Mouse (Mus musculus) thymus, postnatal 14 days (tissue): ENCODE data around the gene Vdac1.
A peak's percentile ranks its signal among the peaks of the same experiment; 100 is the strongest.
"Not testable (repeated sequence)": the region's sequence is repeated elsewhere in the genome, so short reads cannot be mapped to it uniquely, and the experiment has no call there.

Source experiments
- DNase-seq: peaks from one replicate; pipeline ENCODE4 v3.0.0; 2021

Vdac1 gene

DNA sequence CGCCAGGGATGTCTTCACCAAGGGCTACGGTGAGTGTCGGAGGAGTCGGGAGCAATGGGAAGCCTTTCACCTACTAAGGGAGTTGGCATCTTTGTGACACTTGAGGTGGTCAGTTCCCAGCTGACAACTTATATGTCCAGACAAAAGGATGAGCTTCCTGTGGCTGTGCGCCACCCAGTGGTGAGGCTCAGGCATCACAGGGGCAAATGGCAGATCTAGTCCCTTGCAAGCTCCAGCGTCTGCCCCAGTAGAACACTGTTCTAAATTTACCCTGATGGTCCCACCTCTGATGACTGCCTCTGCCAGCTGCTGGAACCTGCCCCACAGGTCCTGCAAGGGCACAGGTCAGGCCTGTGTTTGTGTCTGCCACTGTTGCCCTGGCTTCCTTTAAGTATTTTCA, 13.7 kb downstream of the Vdac1 start:
- peak; percentile 73 for DNase-seq

DNA sequence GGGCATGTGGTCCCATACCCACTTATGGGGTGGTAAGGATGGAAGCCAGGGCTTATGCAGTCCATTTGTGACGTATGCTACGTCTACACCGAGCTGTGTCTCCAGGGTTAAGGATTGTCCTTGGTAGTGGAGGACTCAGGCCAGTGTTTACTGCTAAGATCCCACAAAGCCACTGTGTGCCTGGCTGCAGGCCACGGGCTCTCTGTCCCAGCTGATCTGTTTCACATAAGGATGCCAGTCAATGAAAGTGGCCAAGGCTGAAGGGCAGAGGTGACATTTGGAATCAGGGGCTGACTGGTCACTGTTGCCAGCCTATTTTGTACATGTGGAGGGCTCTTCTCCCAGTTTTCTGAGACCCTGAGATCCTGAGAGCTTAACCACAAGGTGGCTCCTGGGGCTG, 16.9 kb downstream of the Vdac1 start:
- no peak for DNase-seq

DNA sequence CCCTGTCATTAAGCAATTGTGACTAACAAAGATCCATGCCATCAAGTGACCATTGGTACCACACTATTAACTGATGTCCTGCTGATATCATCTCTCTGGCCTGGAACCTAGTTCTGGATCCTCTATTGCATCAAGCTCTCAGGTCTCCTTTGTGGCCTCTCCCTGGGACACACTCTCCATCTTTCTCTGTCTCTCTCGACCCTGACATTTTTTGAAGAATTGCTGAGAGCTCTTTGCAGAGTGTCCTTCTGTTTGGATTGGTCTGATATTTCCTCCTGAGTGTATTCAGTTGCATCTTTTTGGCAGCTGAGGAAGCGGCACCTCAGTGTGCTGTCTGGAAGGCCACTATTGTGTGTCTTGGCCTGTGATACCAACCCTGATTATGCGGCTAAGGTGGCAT, 18.6 kb downstream of the Vdac1 start:
- DNase-seq, result no peak

DNA sequence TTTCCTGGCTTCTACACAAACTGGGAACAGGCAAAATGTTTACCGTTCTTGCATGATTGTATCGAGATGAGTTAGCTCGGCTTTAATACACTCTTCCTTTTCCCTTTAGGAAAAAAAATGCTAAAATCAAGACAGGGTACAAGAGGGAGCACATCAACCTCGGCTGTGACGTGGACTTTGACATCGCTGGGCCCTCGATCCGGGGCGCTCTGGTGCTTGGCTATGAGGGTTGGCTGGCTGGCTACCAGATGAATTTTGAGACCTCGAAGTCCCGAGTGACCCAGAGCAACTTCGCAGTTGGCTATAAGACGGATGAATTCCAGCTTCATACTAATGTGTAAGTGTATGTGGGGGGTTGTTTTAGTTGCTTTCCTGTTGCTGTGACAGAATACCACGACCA, 23.1 kb downstream of the Vdac1 start:
- no peak for DNase-seq

DNA sequence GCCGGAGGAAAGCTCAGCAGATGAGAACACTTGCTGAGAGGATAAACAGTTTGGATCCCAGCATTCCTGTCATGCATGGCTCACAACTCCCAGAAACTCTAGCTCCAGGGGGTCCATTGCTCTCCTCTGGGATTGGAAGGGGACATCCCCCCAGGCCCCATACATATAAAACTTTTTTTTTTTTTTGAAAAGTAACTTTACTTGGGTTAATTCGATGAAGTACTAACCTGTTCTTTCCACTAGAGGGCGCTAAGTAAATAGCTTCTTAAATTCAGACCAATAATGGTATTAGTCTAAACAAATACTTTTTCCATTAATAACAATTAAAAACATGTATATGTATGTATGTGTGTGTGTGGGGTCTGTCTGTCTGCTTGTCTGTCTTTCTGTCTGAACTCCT, 24.0 kb downstream of the Vdac1 start:
- no peak for DNase-seq

DNA sequence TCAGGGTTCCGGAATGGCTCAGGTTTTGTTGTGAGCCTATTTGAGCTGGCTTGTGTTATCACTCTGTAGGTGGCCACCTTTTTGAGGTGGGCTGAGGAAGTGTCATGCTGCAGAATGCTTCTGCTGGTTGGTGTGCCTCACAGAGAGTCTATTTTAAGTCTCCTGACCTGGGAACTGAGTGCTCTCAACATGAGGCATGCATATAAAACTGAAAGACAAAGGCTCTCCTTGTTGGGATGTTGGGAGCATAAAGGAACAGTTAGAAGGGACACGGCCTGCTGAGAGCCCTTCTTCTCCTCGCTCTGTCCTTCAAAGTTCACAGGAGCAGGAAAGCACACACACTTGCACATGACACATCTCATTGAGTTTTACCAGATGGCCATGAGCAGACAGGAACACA, 26.2 kb downstream of the Vdac1 start:
- DNase-seq, result no peak

DNA sequence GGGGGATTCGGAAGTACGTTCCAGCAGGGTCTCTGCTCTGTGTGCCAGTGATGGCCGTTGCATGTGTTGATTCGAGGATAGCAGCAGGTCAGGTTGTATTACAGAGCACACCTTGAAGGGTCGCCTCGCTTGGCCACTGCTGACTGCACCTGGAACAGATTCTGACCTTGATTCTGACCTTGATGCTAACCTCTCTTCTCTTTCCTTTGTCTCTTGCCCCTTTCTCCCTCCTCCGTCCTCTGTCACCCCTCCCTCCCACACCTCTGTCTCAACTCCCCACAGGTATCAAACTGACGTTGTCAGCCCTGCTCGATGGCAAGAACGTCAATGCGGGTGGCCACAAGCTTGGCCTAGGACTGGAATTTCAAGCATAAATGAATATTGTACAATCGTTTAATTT, 27.5 kb downstream of the Vdac1 start:
- no peak for DNase-seq

DNA sequence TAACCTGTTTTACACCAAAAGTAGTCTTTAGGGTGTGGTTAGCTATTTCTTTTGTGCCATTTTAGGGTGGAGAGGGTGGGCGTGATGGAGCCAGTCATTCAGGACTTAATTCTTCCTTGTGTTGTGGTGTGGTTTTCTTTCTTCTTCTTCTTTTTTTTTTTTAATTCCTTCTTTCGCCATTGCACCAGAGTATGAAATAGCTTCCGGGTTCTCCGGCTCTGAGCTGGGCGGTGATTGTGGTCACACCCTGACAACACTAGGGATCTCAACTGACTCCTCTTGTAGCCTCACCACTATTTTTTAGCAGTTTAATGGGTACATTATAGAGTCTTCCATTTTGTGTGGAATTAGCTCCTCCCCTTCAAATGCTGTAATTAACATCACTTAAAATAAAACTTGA, 28.3 kb downstream of the Vdac1 start:
- not testable (repeated sequence) for DNase-seq

DNA sequence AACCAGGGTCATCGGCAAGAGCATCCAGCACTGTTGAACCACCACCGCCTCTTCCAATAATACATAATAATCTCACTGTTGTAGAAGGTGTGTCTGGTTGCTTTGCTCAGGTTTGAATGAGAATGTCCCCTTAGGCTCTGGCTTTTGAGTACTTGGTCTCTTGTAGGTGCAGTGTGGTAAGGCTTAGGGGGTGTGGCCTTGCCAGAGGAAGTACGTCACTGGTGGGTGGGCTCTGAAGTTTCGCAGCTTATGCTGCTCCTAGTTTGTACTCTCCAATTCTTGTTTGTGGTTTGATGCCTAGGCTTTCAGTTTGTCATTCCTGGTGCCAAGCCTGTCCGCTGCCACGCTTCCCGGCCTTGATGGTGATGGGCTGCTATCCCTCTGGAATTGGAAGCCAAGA, 29.3 kb downstream of the Vdac1 start:
- no peak for DNase-seq

DNA sequence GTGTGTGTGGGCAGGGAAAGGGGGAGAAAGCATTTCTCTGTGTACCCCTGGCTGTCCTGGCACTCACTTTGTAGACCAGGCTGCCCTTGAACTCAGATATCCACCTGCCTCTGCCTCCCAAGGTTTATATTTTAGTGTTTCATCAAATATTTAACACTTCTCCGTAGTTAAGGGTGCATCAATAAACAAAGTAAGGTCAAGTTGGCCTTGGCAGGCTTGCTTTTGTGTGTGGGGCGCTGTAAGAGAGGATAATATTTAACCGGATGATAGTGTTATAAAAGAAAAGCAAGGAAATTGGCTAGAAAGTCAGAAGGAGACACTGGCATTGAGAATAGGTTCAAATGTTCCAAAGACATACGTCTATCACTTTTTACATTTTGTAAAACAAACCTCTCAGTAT, 33.8 kb downstream of the Vdac1 start:
- no peak for DNase-seq

DNA sequence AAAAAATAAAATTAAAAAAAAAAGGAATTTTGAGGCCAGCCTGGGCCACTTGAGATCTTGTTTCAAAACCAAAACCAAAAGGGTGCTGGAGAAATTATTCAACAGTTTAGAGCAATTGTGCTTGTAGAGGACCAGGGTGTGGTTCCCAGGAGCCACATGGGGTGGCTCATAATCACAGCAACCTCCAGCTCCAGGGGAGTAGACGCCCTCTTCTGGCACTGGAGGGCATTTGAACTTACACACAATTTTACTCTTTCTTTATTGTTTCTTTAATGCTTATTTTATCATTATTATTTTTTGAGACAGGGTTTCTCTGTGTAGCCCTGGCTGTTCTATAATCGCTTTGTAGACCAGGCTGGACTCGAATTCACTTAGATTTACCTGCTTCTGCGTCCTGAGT, 34.7 kb downstream of the Vdac1 start:
- DNase-seq, result no peak

DNA sequence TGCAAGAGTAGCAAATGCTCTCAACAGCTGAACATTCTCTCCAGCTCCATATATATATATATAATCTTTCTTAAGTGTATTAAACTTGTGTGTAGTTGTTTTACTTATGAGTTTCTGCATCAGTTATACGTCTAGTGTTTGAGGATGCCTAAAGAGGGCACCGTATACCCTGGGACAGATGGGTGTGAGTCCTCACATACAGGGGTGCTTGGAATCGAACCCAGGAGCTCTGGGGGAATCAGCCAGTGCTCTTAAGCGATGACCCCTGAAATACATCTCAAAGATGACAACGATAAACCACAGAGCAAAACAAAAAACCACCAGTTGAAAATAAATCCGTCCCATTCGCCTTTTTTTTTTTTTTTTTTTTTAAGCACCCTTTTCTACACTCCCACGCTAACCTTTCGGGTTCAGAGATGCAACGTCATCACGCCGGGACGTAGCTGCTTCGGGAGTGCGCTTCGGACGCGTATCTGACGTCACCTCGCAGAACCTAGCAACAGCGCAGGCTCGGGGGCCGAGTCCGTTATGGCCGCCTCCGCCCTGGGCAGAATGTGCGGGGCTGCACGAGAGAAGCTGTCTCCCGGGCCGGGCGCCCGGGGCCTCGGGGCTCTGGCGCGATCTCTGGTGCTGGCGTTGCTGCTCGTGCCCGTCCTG, 35.4 kb downstream of the Vdac1 start, which contains the start of gene 9530068E07Rik:
Gene 9530068E07Rik (plus strand): TSS at position 489 of the 657 bp plus-strand sequence.
- peak; percentile 92 for DNase-seq

DNA sequence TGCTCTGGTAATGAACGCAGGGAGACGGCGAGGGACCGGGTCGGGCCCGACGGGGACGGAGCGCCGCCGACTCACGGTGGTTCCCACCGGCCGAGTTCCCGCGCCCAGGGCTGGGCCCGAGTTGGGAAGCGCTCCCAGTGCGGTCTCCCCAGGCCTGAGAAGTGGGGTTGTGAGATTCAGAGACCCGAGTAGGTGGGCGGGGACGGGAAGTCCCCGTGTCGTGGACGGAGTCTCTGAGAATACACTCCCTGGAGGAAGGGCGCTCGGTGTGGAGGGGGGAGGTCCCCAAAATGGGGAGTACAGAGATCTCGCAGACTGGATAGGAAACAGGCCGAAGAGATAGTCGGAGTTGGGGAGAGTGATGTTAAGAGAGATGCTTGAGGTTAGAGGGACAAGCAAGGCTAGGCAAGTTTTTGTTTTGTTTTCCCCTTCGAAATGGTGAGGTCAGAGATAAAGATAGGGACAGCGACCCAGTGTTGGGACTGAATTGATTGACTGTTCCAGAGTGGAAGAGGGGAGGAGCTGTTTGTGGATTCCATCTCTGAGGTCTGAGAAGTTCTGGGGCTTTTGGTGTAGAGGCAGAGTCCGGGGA, 36.0 kb downstream of the Vdac1 start:
- peak; percentile 67 for DNase-seq

DNA sequence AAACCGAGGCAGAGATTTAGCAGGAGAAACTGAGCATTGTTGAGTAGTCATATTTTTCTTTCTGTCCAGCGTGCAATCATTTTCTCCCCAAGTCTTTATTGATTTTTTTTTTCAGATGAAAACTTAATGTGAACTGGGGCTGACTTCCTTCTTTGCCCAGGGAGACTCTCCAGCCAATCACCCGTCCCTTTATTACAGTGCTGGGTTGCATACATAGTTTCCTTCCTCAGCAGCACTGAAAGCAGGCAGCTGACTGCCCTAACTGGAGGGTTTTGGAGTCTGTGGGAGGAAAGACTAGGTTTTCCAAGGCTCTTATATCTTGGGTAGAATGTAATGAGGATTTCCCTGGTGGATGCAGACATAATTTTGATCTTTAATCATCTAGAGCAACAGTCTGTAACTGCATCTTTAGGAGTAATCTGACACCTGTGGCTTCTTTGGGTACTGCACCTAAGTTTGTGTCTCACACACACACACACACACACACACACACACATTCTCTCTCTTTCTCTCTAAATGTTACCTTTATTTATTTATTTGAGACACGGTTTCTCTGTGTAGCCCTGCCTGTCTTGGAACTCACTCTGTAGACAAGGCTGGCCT, 36.8 kb downstream of the Vdac1 start:
- DNase-seq, result no peak

DNA sequence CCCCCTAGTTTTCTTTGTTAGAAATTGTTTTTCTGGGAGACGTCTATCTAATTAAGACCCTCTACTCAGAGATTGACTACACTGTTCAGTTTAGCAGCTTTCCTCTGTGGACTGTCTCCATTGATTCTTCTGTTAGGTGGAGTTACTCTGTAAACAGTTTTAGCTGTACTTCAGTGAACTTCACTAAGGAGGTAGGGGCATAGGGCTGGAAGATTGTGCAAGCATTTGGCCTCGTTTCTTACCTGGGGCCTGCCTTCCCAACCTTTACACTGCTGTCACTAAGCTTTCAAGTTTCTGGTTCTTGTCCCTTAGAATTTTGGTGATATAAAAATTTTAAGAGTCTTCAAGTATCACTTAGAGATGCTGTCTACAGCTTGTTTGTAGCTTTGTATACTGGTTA, 40.8 kb downstream of the Vdac1 start:
- DNase-seq, result no peak

DNA sequence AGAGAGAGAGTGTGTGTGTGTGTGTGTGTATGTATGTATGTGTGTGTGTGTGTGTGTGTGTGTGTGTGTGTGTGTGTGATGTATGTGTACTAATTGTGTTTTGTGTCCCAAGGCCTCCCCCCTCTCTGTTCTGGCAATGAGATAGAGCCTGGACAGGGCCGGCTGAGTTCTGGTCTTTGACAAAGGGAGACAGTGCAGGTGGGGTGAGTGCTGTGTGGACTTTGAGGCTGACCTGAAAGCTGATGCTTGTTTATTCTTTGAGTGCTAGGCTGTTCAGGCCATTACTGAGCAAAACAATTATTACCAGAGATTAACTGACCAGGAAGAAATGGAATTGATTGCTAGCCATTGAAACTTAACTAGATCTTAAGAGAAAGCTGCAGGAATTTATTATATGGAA, 41.9 kb downstream of the Vdac1 start:
- DNase-seq, result no peak

DNA sequence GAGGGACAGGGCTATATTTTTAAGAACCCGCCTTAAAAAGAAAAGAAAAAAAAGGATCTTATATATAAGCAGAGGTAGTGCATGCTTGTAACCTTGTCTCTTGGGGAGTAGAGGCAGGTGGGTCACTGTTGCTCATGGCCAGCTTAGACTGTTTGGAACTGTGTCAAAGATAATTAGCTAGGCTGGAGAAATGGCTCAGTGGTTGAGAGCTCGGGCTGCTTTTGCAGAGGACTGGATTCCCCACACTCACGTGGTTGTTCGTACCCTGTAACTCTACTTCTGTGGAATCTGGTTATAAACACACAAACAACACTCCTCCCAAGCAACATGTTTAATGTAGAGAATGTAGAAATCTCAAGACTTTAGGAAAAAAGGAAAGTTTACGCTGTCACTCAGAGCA, 43.5 kb downstream of the Vdac1 start:
- DNase-seq, result no peak

DNA sequence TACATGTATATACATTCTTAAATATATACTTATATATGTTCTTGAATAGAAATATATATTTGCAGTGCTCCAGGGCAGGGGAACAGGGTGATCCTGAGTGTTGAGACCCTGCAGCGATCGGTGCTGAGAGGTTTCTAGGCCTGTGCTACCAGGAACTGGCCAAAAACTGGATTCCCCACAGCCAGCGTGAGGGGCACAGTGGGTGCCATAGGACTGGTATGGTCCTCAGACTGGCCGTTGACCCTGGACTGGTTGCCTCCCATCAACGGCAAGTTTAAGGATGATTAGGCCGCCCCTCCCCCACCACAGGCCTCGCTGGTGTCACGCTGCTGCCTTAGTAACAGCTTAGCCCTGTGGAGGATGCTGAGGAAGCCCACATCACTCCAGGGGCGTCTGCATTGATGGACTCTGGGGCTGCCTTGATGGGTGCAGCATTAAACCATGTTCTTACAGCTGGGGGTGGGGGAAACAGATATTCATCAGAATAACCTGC, 44.6 kb downstream of the Vdac1 start:
- no peak for DNase-seq

DNA sequence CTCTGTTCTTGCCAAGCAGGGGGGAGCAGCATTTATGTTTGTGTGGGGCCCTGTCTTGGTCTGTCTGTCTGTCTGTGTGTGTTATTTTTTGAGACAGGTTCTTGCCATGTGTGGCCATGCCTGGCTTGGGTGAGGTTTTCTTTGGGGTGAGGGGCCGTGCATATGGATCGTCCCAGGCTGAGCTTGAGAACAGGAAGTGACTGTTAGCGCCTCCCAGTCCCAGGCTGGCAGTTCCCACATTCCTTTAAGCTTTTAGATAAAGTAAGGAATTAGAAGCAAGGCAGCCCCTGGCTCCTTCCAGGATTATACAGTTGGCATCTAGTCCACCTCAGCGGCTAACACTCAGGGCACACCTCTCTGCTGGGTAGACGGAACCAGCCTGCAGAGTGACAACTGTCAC, 48.7 kb downstream of the Vdac1 start:
- no peak for DNase-seq

DNA sequence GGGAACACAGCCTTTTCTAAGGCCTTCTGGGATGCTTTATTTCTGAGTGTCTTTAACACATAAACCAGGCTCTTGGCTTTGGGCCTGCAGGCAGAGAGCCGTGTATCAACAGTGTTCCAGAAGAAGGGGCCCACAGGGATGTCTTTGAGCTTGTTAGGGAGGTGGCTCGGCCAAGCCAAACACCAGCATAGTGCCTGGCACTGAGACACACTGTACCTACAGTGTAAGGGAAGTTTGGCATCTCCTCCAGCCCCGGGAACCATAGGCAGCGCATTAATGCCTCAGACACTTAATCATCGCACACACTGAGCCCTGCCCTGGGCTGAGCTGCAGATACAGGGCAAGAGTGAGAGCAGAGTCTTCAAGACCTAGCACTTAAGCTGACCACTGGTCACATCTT, 57.7 kb downstream of the Vdac1 start:
- no peak for DNase-seq

DNA sequence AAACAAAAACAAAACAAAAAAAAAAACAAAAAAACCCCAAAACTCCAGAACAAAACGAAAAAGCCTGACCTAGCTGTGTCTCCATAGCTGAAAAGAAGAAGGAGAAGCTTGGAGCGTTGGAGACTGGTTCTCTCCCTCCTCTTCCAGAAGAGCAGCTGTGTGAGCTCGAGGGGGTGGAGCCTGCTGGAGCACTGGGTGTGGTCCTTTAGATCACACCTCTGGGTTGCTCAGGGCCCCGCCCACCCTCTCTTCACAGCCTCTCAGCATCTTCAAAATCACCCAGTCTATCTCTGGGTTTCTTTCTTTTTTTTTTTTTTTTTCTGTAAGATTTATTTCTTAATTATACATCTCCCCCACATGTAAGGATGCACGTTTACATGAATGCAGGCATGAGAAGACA, 58.6 kb downstream of the Vdac1 start:
- DNase-seq, result peak; percentile 77

DNA sequence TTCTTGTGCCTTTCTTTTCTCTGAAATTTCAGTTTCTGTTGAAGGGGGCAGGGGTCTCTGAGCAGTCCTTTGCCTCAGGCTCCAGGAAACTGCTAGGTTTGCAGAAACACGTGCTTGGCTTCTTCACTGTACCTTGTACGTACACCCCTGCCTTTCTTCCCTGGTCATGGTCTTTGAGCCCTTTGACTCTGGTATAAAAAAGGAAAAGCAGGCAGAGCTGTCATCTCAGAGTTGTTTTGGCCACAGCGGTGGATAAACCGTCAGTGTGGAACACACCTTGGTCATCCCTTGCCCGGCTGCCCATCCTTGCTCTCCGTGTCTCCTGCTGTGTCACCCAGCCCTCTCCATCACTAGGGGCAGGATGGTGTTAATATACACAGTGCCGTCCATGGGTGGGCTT, 59.2 kb downstream of the Vdac1 start:
- no peak for DNase-seq

DNA sequence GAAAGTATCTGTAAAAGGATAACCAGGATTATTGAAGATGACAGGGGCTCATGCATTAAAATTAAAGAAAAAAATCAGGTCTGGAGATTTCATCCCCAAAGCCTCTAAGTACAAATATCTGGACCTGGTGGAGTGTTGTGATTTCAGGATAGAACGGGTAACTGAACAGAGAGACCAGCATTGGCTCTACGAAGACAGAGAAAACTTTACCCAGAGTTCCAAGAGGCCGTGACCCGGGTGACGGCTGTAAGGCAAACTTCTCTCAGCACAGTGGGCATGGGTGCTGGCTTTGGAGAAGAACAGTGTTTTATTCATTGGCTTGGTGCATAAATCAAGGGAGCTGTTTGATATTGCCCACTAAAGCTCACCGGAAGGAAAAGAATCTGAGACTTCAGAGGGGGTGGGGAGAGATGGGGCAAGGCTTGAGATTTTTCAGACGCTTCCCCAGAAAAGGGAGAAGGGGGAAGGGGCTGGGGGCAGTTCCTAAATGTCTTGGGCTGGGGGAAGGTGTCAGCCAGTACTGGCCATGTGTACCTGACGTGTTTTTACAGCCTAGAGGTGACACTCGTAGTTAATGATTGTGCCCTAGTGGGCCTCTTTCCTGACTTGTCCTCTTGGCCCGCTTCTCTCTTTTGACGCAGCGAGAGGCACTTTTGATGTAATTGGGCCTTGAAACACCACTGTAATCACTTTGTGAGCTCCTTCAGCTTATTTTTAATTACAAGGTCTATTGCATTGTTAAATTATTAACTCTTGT, 59.8 kb downstream of the Vdac1 start:
- no peak for DNase-seq
